Mouse (Mus musculus) embryonic fibroblast, embryonic 13.5 days (primary cell): Measurements from ENCODE around the gene Xrcc2. TPM values are rescaled to one million over a fixed set of nuclear protein-coding genes. Genes with fewer than 3 reads are reported as not detected.

Source experiments
- H3K27ac ChIP-seq: 2 replicates; pipeline ENCODE4 v1.5.1; 2012; ENCODE audit warnings: low read length, control low read depth, inconsistent platforms; ENCODE audit not compliant: insufficient read depth
- H3K4me1 ChIP-seq: 2 replicates; pipeline ENCODE4 v1.6.1; 2011; ENCODE audit warnings: low read length; ENCODE audit not compliant: control insufficient read depth, insufficient read depth
- H3K4me3 ChIP-seq: 2 replicates; pipeline ENCODE4 v1.5.1; 2011; ENCODE audit warnings: mild to moderate bottlenecking, control low read depth, low read length; ENCODE audit not compliant: insufficient read depth
- CTCF ChIP-seq: IDR thresholded peaks from 2 replicates; pipeline ENCODE4 v1.5.1; 2011; ENCODE audit warnings: mild to moderate bottlenecking, control low read depth, low read length, moderate library complexity, borderline replicate concordance; ENCODE audit not compliant: insufficient read depth
- POLR2A ChIP-seq: IDR thresholded peaks from 2 replicates; pipeline ENCODE4 v1.6.1; 2011; ENCODE audit warnings: low read depth, mild to moderate bottlenecking, control low read depth, low read length, moderate library complexity
- polyA plus RNA-seq: library from polyadenylated mRNA; stranded (reverse); fragments of >200 nt; gene quantifications from 2 replicates; pipeline ENCODE4 v1.2.4, GENCODE M21; 2011; ENCODE audit warnings: low read depth; ENCODE audit not compliant: missing spikeins, insufficient read length

Gene Xrcc2
- polyA plus RNA-seq, 1 experiment, result 9.0 TPM

DNA sequence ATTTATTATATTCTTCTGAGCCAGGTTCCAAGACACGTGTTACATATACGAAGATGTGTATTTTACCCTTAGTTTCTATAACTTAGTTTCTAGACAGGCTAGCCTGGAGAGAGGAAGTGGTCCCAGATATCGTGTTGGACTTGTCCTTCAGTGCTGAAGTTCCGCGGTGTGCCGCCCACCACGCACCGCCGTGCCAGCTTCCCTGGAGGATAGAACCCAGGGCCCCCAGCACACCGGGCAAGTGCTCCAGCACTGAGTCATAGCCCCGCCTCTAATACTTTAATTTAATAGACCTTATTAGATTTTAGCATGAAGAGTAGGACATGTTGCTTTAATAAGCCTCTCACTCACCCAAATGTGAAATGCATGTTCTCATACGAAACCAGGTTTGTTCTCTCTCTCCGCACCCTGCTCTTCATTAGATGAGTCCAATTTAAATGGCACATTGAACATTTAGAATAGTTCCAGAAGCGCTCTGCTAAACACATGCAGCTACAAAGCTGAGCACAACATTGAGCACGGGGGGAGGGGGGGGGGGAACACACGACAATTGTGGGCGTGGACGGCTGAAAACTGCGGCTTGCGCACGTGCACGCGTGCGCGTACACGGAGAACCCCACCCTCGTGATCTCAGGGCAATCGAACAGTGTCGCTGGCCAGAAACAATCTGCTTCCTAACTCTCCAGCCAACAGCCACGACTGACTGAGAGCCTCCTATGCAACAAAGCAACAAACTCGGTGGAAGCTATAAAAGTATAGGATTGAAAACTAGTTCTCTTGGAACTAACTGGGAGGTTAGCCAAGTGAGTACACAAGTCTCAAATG is 33.7 kb downstream of the Xrcc2 start:
- no peak for TF ChIP-seq POLR2A
- no peak for TF ChIP-seq CTCF
- H3K27ac ChIP-seq, result no peak overlapping the region
- no peak overlapping the region for H3K4me3 ChIP-seq
- H3K4me1 ChIP-seq, result no peaks in the 10 kb centered on the region

DNA sequence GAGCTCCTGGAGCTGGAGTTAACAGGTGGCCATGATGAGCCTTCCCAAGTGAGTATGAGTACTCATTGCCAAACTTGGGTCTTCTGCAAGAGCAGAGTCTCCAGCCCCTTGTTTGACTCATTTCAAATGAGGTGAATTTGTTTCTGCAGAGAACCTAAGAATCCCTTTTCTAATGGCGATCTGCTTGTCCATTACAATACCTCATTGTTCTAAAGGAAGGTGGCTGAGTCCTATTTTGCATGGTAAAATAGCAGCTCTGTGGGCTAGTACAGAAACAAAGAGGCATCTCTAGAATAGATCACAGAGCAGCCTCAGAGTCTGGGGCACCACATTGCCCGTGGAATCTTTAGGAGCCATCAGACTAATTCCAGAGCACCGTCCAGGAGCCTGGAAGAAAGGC is 34.6 kb downstream of the Xrcc2 start:
- no peaks in the 10 kb centered on the region for H3K4me1 ChIP-seq
- no peak overlapping the region for H3K4me3 ChIP-seq
- no peak for TF ChIP-seq POLR2A
- no peak for TF ChIP-seq CTCF
- H3K27ac ChIP-seq, result no peak overlapping the region

DNA sequence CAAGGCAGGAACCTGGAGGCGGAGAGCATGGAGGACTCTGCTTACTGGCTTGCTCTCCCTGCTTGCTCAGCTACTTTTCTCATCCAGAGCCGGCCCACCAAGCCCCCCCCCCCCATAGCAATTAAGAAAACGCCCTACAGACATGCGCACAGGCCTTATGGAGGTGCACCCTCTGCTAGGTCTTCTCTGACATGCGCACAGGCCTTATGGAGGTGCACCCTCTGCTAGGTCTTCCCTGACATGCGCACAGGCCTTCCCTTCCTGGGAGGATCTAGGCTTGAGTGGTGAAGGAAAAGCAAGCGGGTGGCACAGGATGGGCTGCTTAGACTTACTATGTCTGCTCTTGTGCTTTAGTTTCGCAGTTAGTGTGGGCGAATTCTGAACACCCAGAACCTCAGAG is 37.3 kb downstream of the Xrcc2 start:
- no peak for TF ChIP-seq POLR2A
- TF ChIP-seq CTCF, result no peak
- no peaks in the 10 kb centered on the region for H3K4me1 ChIP-seq
- H3K4me3 ChIP-seq, result no peak overlapping the region
- H3K27ac ChIP-seq, result no peak overlapping the region

DNA sequence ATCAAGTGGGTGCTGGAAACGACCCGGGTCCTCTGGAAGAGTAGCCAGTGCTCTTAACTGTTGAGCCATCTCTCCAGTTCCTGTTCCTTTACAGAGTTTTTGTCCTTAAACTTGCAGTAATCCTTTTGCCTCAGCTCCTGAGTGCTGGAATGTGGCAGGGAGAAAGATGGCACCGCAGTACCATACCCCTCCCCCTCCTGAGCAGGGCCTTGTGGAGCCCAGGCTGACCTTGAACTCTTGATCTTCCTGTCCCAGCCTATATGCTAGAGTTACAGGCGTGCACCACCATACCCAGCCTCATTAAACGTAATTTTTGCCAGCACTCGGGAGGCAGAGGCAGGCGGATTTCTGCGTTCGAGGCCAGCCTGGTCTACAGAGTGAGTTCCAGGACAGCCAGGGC is 38.9 kb downstream of the Xrcc2 start:
- H3K4me3 ChIP-seq, result no peak overlapping the region
- TF ChIP-seq CTCF (no peak), POLR2A (no peak)
- no peaks in the 10 kb centered on the region for H3K4me1 ChIP-seq
- H3K27ac ChIP-seq, result no peak overlapping the region

DNA sequence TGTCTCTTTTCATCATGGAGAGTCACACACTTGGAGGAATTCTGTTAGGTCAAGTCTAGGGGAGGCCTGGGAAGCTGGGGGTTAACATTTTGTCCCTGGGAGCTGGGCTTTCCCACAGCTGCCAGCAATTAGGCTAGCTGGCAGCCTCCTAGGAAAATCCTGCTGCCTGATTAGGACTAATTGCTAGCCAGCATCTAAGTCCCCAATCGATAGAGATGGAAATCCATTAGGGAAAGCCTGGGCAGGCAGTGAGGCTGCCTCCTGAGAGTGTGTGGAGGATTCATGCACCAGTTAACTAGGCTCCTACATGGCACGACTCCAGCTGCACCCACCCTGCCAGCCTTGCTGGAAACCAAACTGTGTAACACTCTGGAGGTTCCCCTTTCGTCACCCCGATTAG is 39.5 kb downstream of the Xrcc2 start:
- Histone ChIP-seq H3K4me3 (no peak overlapping the region), H3K27ac (no peak overlapping the region), H3K4me1 (no peaks in the 10 kb centered on the region)
- TF ChIP-seq POLR2A, result no peak
- TF ChIP-seq CTCF, result no peak

DNA sequence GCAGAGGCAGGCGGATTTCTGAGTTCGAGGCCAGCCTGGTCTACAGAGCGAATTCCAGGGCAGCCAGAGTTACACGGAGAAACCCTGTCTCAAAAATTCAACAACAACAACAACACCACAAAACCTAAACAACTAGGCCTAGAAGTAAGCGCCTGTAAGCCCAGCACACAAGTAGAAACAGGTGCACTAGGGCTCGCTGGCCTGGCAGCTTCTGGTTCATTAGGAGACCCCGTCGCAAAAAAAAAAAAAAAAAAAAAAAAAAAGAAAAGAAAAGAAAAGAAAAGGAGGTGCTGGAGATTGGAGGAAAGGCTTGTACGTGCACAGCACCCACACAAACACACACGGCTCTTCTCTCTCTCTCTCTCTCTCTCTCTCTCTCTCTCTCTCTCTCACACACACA is 40.1 kb downstream of the Xrcc2 start:
- H3K4me3 ChIP-seq, result no peak overlapping the region
- TF ChIP-seq POLR2A, result no peak
- TF ChIP-seq CTCF, result no peak
- H3K27ac ChIP-seq, result no peak overlapping the region
- no peaks in the 10 kb centered on the region for H3K4me1 ChIP-seq

DNA sequence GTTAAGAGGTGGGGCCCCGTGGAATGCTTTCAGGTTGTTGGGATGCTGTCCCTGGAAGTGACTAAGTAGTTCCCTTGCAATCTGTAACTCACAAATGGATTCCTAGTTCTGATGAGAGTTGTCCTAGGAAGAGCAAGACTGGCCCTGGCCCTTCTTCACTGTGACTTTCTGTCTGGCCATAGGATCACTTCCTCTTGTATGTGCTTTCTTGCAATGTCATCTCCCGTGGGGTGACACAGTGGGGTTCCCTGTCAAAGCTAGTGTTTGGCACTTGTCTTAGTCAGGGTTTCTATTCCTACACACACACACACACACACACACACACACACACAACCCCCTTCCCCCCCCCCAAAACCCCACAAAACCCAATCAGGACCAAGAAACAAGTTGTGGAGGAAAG is 42.5 kb downstream of the Xrcc2 start:
- Histone ChIP-seq H3K4me3 (no peak overlapping the region), H3K4me1 (no peaks in the 10 kb centered on the region), H3K27ac (no peak overlapping the region)
- TF ChIP-seq CTCF (no peak), POLR2A (no peak)

DNA sequence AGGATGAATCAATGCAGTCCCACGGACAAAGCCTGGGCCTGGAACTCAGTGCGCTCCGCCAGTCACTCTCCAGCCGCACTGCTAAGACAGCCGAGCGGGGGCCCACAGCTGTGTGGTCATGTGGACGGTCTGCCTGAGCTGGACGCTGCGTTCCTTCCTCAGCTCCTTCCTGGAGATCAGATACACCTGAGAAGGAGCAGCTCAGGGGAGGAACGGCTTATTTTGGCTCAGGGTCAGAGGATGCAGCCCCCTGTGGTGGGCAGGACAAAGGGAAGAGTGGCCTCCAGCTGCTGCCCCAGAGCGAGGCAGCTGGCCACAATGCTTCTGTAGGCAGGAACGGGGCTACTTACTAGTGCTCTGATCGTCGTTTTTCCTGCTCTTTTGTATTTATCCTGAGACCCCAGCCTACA is 51.0 kb downstream of the Xrcc2 start:
- Histone ChIP-seq H3K4me3 (no peak overlapping the region), H3K27ac (no peak overlapping the region), H3K4me1 (no peaks in the 10 kb centered on the region)
- TF ChIP-seq POLR2A, result no peak

DNA sequence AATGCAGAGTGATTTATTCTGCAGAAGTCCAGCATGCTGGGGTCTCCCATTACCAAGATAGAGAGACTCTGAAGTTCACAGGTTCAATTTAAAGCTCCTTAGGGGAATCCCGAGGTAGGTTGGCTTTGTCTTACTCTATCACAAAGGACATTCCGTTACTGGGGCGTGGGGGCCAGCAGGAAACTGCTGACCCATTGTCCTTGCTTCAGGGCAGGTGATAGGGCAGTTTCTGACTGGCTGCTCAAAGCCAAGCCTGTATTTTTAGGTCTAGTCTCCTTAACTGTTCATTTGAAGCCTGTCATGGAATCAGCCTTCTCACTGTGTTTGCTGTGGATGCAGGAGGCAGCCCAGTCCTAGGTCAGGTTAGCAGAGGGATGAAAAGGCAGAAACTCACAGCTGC is 52.2 kb downstream of the Xrcc2 start:
- TF ChIP-seq POLR2A (no peak), CTCF (no peak)
- H3K4me1 ChIP-seq, result no peaks in the 10 kb centered on the region
- no peak overlapping the region for H3K27ac ChIP-seq
- no peak overlapping the region for H3K4me3 ChIP-seq

DNA sequence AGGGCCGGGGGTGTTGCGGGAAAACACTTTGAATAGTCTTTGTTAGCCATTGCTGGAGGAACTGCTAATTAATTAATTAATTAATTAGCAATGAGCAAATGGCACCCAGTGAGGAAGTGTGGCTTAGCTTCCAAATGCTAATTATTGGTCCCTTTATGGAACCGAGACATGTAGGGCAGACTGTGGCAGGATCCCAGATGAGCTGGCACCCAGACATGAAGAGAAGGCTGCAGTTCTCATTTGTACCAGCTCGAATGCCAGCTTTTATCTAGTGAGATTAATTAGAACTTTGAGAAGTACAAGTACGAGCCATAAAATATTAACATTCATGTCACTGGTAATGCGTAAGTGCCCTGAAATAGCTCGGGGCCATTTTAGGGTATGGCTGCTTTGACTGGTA is 53.2 kb downstream of the Xrcc2 start:
- H3K4me3 ChIP-seq, result no peak overlapping the region
- no peak for TF ChIP-seq POLR2A
- TF ChIP-seq CTCF, result no peak
- H3K4me1 ChIP-seq, result no peaks in the 10 kb centered on the region
- H3K27ac ChIP-seq, result no peak overlapping the region
